8 mouse cellular contexts compared by ENCODE assay signal in the genomic region with DNA sequence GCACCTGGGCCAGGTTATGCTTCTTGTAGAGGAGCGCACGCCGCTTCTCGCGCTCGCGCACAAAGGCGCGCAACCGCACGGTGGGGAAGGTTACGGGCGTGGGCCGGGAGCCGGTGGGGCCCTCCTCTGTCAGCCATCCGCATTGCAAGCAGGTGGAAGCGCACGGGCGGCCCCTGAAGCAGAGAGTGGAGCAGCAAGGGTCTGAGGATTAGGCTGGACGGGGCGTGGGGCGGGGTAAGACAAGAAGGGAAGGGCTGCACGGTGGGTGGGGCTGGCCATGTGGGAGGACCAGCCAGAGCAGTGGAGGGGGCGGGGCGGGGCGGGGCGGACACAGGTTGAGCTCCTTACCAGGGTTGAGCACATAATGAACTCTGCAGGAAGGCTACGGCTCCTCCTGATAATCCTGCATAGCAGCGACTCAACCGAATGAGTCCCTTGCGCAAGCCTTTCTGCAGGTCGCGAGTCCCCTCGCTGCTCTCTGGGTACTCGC. TPM values are rescaled to one million over a fixed set of nuclear protein-coding genes. Genes with fewer than 3 reads are reported as not detected.
DNase-seq lines count a peak whose midpoint lies in the region; ATAC-seq and TF ChIP-seq lines count a peak whose summit lies in the region.

No protein-coding gene starts in this region.

- TF ChIP-seq POLR2A in myocyte (IDR thresholded peaks at IDR 0.05; ENCODE audit: insufficient read length, low read depth): no peak

- H3K4me1 ChIP-seq in embryonic facial prominence, embryonic 13.5 days: peaks cover 7% of the 10 kb centered on the region
- no peaks in the 10 kb centered on the region for H3K4me1 ChIP-seq in hindbrain, postnatal 0 days (ENCODE audit: insufficient read depth, low read length)
- peaks cover 52% of the 10 kb centered on the region for H3K4me1 ChIP-seq in liver, embryonic 12.5 days

- no peaks in the 10 kb centered on the region for H3K9me3 ChIP-seq in embryonic facial prominence, embryonic 13.5 days
- H3K9me3 ChIP-seq in hindbrain, postnatal 0 days (ENCODE audit: low read length): no peaks in the 10 kb centered on the region
- no peaks in the 10 kb centered on the region for H3K9me3 ChIP-seq in liver, embryonic 12.5 days (replicated peaks)

- H3K36me3 ChIP-seq in embryonic facial prominence, embryonic 13.5 days: peaks cover 18% of the 10 kb centered on the region
- H3K36me3 ChIP-seq in hindbrain, postnatal 0 days (ENCODE audit: insufficient read depth, low read length): peaks cover 8% of the 10 kb centered on the region; the same call in 1 of the 2 replicates
- H3K36me3 ChIP-seq in liver, embryonic 12.5 days: peaks cover 18% of the 10 kb centered on the region
- no peaks in the 10 kb centered on the region for H3K36me3 ChIP-seq in myocyte (ENCODE audit: control insufficient read depth, insufficient read depth)

- peak; percentile 55 for TF ChIP-seq CTCF in hindbrain, postnatal 0 days (IDR thresholded peaks at IDR 0.05; ENCODE audit: low read depth)

- H3K27me3 ChIP-seq in embryonic facial prominence, embryonic 13.5 days: peaks cover 44% of the 10 kb centered on the region
- H3K27me3 ChIP-seq in hindbrain, postnatal 0 days (ENCODE audit: insufficient read depth, low read length): no peaks in the 10 kb centered on the region
- peaks cover 53% of the 10 kb centered on the region for H3K27me3 ChIP-seq in liver, embryonic 12.5 days (replicated peaks)
- H3K27me3 ChIP-seq in myocyte (ENCODE audit: control insufficient read depth, insufficient read depth, insufficient read length): peaks cover 17% of the 10 kb centered on the region

- H3K27ac ChIP-seq in embryonic facial prominence, embryonic 13.5 days: no peak overlapping the region
- H3K27ac ChIP-seq in hindbrain, postnatal 0 days: no peak overlapping the region
- H3K27ac ChIP-seq in liver, embryonic 12.5 days: no peak overlapping the region

- H3K4me2 ChIP-seq in embryonic facial prominence, embryonic 13.5 days: peak overlapping the region; percentile 74
- peak overlapping the region; percentile 57 for H3K4me2 ChIP-seq in hindbrain, postnatal 0 days (ENCODE audit: low read depth, low read length)
- H3K4me2 ChIP-seq in liver, embryonic 12.5 days: peak overlapping the region; percentile 78
- no peak overlapping the region for H3K4me2 ChIP-seq in myocyte (ENCODE audit: low read depth)

- H3ac ChIP-seq in myocyte (ENCODE audit: control insufficient read depth, insufficient read length): no peak overlapping the region

- 2% methylated on average over 35 of the region's 35 CpGs for WGBS in embryonic facial prominence, embryonic 13.5 days
- WGBS in hindbrain, postnatal 0 days: 2% methylated on average over 33 of the region's 35 CpGs
- 2% methylated on average over 35 of the region's 35 CpGs for WGBS in liver, embryonic 12.5 days (ENCODE audit: insufficient replicate concordance)

- peak overlapping the region; percentile 42 for H3K4me3 ChIP-seq in embryonic facial prominence, embryonic 13.5 days
- H3K4me3 ChIP-seq in hindbrain, postnatal 0 days (ENCODE audit: low read length): peak overlapping the region; percentile 35
- peak overlapping the region; percentile 49 for H3K4me3 ChIP-seq in liver, embryonic 12.5 days
- H3K4me3 ChIP-seq in myocyte: no peak overlapping the region

- ATAC-seq in embryonic facial prominence, embryonic 13.5 days (ENCODE audit: insufficient number of reproducible peaks, insufficient read depth, low FRiP score, low TSS enrichment, low read depth): peak; percentile 62
- peak; percentile 77 for ATAC-seq in hindbrain, postnatal 0 days
- ATAC-seq in liver, embryonic 12.5 days: peak; percentile 78

- peak; percentile 61 for DNase-seq in adrenal gland, postnatal 10 days
- DNase-seq in adrenal gland, adult 18-20 months (ENCODE audit: low spot score in 2 of 2): no peak
- DNase-seq in WW6 (ENCODE audit: low read depth, low spot score): peak; percentile 89
- DNase-seq in hindbrain, postnatal 0 days (ENCODE audit: low spot score): peak; percentile 69
- peak; percentile 71 for DNase-seq in thymus, postnatal 0 days (ENCODE audit: low spot score)

- H3K9ac ChIP-seq in embryonic facial prominence, embryonic 13.5 days: peak overlapping the region; percentile 61
- H3K9ac ChIP-seq in hindbrain, postnatal 0 days (replicated peaks; ENCODE audit: low read length): peak overlapping the region; percentile 34
- H3K9ac ChIP-seq in liver, embryonic 12.5 days: peak overlapping the region; percentile 48; the same call in 1 of the 2 replicates

- no peaks in the 10 kb centered on the region for H3K79me2 ChIP-seq in myocyte (ENCODE audit: control insufficient read depth, insufficient read depth)

TF ChIP-seq in myocyte, 11 proteins besides CTCF, POLR2A, EP300 and RAD21:
- TF ChIP-seq SRF (IDR thresholded peaks at IDR 0.05; ENCODE audit: control insufficient read depth, insufficient read length, low read depth) (no peak), REST (IDR thresholded peaks at IDR 0.05; ENCODE audit: insufficient read depth, insufficient read length) (no peak), POLR2AphosphoS2 (IDR thresholded peaks at IDR 0.05; ENCODE audit: insufficient read length, low read depth) (peak; percentile 40)

RNA-seq across cellular contexts. Expression of a gene that starts 16.5 kb away (rescaled TPM):
- total RNA-seq in adrenal gland, postnatal 10 days (2021): 10 to 100 TPM; 19.7 to 24.3 TPM
- 10 to 100 TPM; 22.0 to 27.1 TPM for total RNA-seq in adrenal gland, adult 18-20 months (2021)
- polyA plus RNA-seq in embryonic facial prominence, embryonic 13.5 days (2015; fragmentation: Nextera tagmentation; extraction: Ambion mirVana): 21.7 and 23.5 TPM in 2 replicates
- 31.7 and 31.8 TPM in 2 replicates for total RNA-seq in hindbrain, postnatal 0 days (2014; rRNA removed)
- polyA plus RNA-seq in hindbrain, postnatal 0 days (2015; fragmentation: Nextera tagmentation; extraction: Ambion mirVana): 14.1 and 15.9 TPM in 2 replicates
- polyA plus RNA-seq in liver, embryonic 12.5 days (2016; fragmentation: Nextera tagmentation; extraction: Ambion mirVana): 11.2 and 11.5 TPM in 2 replicates
- polyA plus RNA-seq in myocyte (2012; fragmentation: generic; extraction: Trizol): 19.3 TPM
- polyA plus RNA-seq in thymus, postnatal 0 days (2015; fragmentation: Nextera tagmentation; extraction: Ambion mirVana): 49.6 and 54.0 TPM in 2 replicates

RNA-seq across cellular contexts. Expression of a gene that starts 39.9 kb away (rescaled TPM):
- 10 to 100 TPM; 30.8 to 37.5 TPM for total RNA-seq in adrenal gland, postnatal 10 days (2021)
- total RNA-seq in adrenal gland, adult 18-20 months (2021): 10 to 100 TPM; 13.3 to 17.6 TPM
- polyA plus RNA-seq in embryonic facial prominence, embryonic 13.5 days (2015; fragmentation: Nextera tagmentation; extraction: Ambion mirVana): 34.0 and 34.3 TPM in 2 replicates
- 218 and 236 TPM in 2 replicates for total RNA-seq in hindbrain, postnatal 0 days (2014; rRNA removed)
- 49.6 and 53.3 TPM in 2 replicates for polyA plus RNA-seq in hindbrain, postnatal 0 days (2015; fragmentation: Nextera tagmentation; extraction: Ambion mirVana)
- polyA plus RNA-seq in liver, embryonic 12.5 days (2016; fragmentation: Nextera tagmentation; extraction: Ambion mirVana): 14.3 and 16.9 TPM in 2 replicates
- polyA plus RNA-seq in myocyte (2012; fragmentation: generic; extraction: Trizol): 24.4 TPM
- polyA plus RNA-seq in thymus, postnatal 0 days (2015; fragmentation: Nextera tagmentation; extraction: Ambion mirVana): 52.3 and 52.8 TPM in 2 replicates

RNA-seq across cellular contexts. Expression of a gene that starts 39.9 kb away (rescaled TPM):
- under 1 TPM; 0.09 TPM for total RNA-seq in adrenal gland, postnatal 10 days (2021)
- total RNA-seq in adrenal gland, adult 18-20 months (2021): under 1 TPM; 0.06 to 0.10 TPM
- 0.25 and 0.55 TPM in 2 replicates for polyA plus RNA-seq in embryonic facial prominence, embryonic 13.5 days (2015; fragmentation: Nextera tagmentation; extraction: Ambion mirVana)
- total RNA-seq in hindbrain, postnatal 0 days (2014; rRNA removed): 2.8 and 4.3 TPM in 2 replicates
- polyA plus RNA-seq in hindbrain, postnatal 0 days (2015; fragmentation: Nextera tagmentation; extraction: Ambion mirVana): 0.55 and 0.74 TPM in 2 replicates
- 0.07 and 0.13 TPM in 2 replicates for polyA plus RNA-seq in liver, embryonic 12.5 days (2016; fragmentation: Nextera tagmentation; extraction: Ambion mirVana)
- 0.64 TPM for polyA plus RNA-seq in myocyte (2012; fragmentation: generic; extraction: Trizol)
- 0.29 and 0.44 TPM in 2 replicates for polyA plus RNA-seq in thymus, postnatal 0 days (2015; fragmentation: Nextera tagmentation; extraction: Ambion mirVana)

RNA-seq across cellular contexts. Expression of a gene that starts 45.7 kb away (rescaled TPM):
- 10 to 100 TPM; 23.0 to 32.1 TPM for total RNA-seq in adrenal gland, postnatal 10 days (2021)
- total RNA-seq in adrenal gland, adult 18-20 months (2021): 1 to 10 TPM; 5.8 to 6.0 TPM
- 45.4 and 46.9 TPM in 2 replicates for polyA plus RNA-seq in embryonic facial prominence, embryonic 13.5 days (2015; fragmentation: Nextera tagmentation; extraction: Ambion mirVana)
- 625 and 1,276 TPM in 2 replicates for total RNA-seq in hindbrain, postnatal 0 days (2014; rRNA removed)
- 103 and 109 TPM in 2 replicates for polyA plus RNA-seq in hindbrain, postnatal 0 days (2015; fragmentation: Nextera tagmentation; extraction: Ambion mirVana)
- polyA plus RNA-seq in liver, embryonic 12.5 days (2016; fragmentation: Nextera tagmentation; extraction: Ambion mirVana): 5.3 and 5.7 TPM in 2 replicates
- 0.88 TPM for polyA plus RNA-seq in myocyte (2012; fragmentation: generic; extraction: Trizol)
- 50.8 and 57.5 TPM in 2 replicates for polyA plus RNA-seq in thymus, postnatal 0 days (2015; fragmentation: Nextera tagmentation; extraction: Ambion mirVana)

RNA-seq across cellular contexts. Expression of a gene that starts 55.7 kb away (rescaled TPM):
- total RNA-seq in adrenal gland, postnatal 10 days (2021): 100 to 1,000 TPM; 154 to 156 TPM
- 100 to 1,000 TPM; 171 to 177 TPM for total RNA-seq in adrenal gland, adult 18-20 months (2021)
- 254 and 255 TPM in 2 replicates for polyA plus RNA-seq in embryonic facial prominence, embryonic 13.5 days (2015; fragmentation: Nextera tagmentation; extraction: Ambion mirVana)
- total RNA-seq in hindbrain, postnatal 0 days (2014; rRNA removed): 975 and 1,069 TPM in 2 replicates
- 649 and 670 TPM in 2 replicates for polyA plus RNA-seq in hindbrain, postnatal 0 days (2015; fragmentation: Nextera tagmentation; extraction: Ambion mirVana)
- polyA plus RNA-seq in liver, embryonic 12.5 days (2016; fragmentation: Nextera tagmentation; extraction: Ambion mirVana): 200 and 207 TPM in 2 replicates
- 197 TPM for polyA plus RNA-seq in myocyte (2012; fragmentation: generic; extraction: Trizol)
- 245 and 268 TPM in 2 replicates for polyA plus RNA-seq in thymus, postnatal 0 days (2015; fragmentation: Nextera tagmentation; extraction: Ambion mirVana)

Comparison
In these comparisons a context has a peak if more than half of its experiments do, and no peak if none do; other contexts are left out.
1. DNase-seq: peak in adrenal gland, postnatal 10 days (single experiment), WW6 (single experiment), hindbrain, postnatal 0 days (single experiment) and thymus, postnatal 0 days (single experiment); none in adrenal gland, adult 18-20 months (0 of 2).
2. Peak in every context shown above with its lines, with median percentiles within 50 percentile points of each other: ATAC-seq and H3K9ac ChIP-seq.